Mouse (Mus musculus): ENCODE measurements around the gene Rftn2. TPM values are rescaled to one million over a fixed set of nuclear protein-coding genes. Genes with fewer than 3 reads are reported as not detected.

Gene Rftn2
- polyA plus RNA-seq, 1 experiment = not detected

DNA sequence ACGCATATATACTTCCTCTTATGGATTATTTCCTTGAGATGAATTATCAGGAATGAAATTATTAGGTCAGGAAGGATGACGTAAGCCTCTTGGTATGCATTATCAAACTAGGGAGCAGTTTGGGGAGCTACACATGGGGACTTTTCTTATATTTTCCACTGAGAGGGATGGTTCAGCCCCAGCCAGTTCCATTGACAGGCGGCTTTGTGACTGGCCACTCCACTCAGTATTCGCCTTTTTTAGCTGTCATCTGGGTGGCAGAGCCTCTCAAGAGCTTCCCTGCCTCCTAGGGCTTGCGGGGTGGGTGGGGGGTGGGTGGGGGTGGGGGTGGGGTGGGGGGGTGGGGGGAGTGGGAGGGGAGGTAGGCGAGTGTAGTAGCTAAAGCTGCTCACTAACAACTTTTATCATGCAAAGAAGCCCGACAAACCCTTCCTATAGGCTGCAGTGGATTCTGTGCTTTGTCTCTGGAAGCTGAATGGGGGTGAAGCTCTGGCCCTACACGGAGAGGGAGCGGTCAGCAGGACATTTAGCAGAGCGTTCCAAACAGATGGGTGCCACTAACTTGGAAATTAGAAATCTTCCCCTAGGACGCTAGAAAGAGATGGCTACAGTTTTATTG is 39.9 kb downstream of the Rftn2 start:
- Histone ChIP-seq H3K4me1 (ENCODE audit: control insufficient read depth) (no peaks in the 10 kb centered on the region), H3K9me3 (ENCODE audit: control insufficient read depth, low read length) (no peaks in the 10 kb centered on the region), H3K36me3 (ENCODE audit: control insufficient read depth) (no peaks in the 10 kb centered on the region), H3K27me3 (ENCODE audit: control insufficient read depth) (no peaks in the 10 kb centered on the region), H3K4me3 (replicated peaks) (no peak overlapping the region)
- TF ChIP-seq TAL1 (IDR thresholded peaks at IDR 0.05; ENCODE audit: low read length) (no peak), GATA1 (IDR thresholded peaks at IDR 0.05; ENCODE audit: low read length) (no peak)

DNA sequence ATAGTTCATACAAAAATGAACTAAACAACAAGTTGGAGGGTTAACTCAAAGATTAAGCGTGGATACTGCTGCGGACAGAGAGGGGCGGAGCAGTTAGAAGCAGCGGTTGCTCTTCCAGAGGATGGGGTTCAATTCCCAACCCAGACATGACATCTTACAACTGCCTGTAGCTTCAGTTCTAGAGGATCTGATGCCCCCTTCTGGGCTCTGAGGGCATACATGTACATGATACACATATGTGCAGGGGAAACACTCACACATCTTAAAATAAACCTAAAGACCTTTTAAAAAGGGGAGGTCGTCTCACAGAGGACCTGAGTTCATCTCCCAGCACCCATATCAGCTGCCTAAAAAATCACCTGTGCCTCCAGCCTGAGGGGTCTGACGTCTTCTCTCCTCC is 40.9 kb downstream of the Rftn2 start:
- Histone ChIP-seq H3K36me3 (ENCODE audit: control insufficient read depth) (no peaks in the 10 kb centered on the region), H3K9me3 (ENCODE audit: control insufficient read depth, low read length) (no peaks in the 10 kb centered on the region), H3K4me3 (replicated peaks) (no peak overlapping the region), H3K4me1 (ENCODE audit: control insufficient read depth) (no peaks in the 10 kb centered on the region), H3K27me3 (ENCODE audit: control insufficient read depth) (no peaks in the 10 kb centered on the region)
- TF ChIP-seq GATA1 (IDR thresholded peaks at IDR 0.05; ENCODE audit: low read length) (no peak), TAL1 (IDR thresholded peaks at IDR 0.05; ENCODE audit: low read length) (no peak)

GRCm38 (mm10) chr1:55182392-55182791 is 44.2 kb downstream of the Rftn2 start:
- Histone ChIP-seq H3K36me3 (ENCODE audit: control insufficient read depth) (no peaks in the 10 kb centered on the region), H3K9me3 (ENCODE audit: control insufficient read depth, low read length) (peaks cover 2% of the 10 kb centered on the region; the same call in 1 of the 2 replicates), H3K4me1 (ENCODE audit: control insufficient read depth) (no peaks in the 10 kb centered on the region), H3K4me3 (replicated peaks) (no peak overlapping the region), H3K27me3 (ENCODE audit: control insufficient read depth) (no peaks in the 10 kb centered on the region)
- TF ChIP-seq GATA1 (IDR thresholded peaks at IDR 0.05; ENCODE audit: low read length) (no peak), TAL1 (IDR thresholded peaks at IDR 0.05; ENCODE audit: low read length) (no peak)

DNA sequence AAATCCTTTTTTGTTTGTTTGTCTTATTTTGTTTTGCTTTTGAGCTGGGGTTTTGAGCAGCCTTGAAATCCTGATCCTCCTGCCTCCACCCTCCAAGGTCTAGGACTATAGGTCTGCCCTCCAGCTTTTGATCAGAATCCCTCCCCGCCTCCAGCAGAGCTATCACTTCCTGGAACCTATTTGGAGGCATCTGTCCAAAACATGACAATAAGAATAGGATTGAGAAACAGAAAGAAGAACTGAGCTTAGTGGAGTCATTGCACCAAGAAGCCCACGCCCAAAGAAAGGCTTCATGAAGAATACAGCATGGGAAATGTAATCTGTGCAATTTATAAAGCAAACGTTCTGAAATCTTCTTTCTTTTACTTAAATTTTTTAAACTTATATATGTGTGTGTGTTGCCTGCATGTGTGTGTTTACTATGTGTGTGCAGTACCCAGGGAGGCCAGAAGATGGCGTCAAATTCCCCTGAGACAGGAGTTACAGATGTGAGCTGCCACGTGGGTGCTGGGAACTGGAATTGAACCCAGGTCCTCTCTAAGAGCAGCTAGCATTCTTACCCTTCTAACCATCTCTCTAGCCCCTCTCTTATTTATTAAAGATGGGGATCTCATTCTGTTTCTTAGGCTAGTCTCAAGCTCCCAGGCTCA is 46.5 kb downstream of the Rftn2 start:
- Histone ChIP-seq H3K9me3 (ENCODE audit: control insufficient read depth, low read length) (peaks cover 2% of the 10 kb centered on the region; the same call in 1 of the 2 replicates), H3K36me3 (ENCODE audit: control insufficient read depth) (no peaks in the 10 kb centered on the region), H3K27me3 (ENCODE audit: control insufficient read depth) (no peaks in the 10 kb centered on the region), H3K4me1 (ENCODE audit: control insufficient read depth) (no peaks in the 10 kb centered on the region), H3K4me3 (replicated peaks) (no peak overlapping the region)
- TF ChIP-seq TAL1 (IDR thresholded peaks at IDR 0.05; ENCODE audit: low read length) = no peak
- no peak for TF ChIP-seq GATA1 (IDR thresholded peaks at IDR 0.05; ENCODE audit: low read length)

DNA sequence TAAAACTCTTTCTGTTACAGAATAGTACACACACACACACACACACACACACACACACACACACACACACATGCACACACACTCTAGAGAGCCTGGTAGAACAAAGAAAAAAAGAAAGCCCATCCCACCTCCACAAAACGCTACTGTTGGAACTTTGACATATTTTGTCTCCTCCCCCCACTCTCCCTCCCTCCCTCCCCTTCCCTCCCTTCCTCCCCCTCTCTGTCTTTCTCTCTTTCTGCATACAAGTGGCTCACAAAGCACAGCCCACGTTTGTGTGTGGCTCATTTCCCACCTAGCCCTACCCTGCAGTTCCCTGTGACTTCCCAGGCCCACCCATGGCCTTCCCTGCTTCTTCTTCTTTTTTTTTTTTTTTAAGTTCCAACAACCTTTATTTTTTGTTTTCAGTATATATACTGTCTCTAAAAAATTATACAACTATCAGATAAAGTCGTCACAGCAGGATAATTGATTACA is 52.0 kb downstream of the Rftn2 start:
- Histone ChIP-seq H3K36me3 (ENCODE audit: control insufficient read depth) (no peaks in the 10 kb centered on the region), H3K9me3 (ENCODE audit: control insufficient read depth, low read length) (peaks cover 2% of the 10 kb centered on the region; the same call in 1 of the 2 replicates), H3K4me1 (ENCODE audit: control insufficient read depth) (no peaks in the 10 kb centered on the region), H3K27me3 (ENCODE audit: control insufficient read depth) (no peaks in the 10 kb centered on the region), H3K4me3 (replicated peaks) (no peak overlapping the region)
- TF ChIP-seq TAL1 (IDR thresholded peaks at IDR 0.05; ENCODE audit: low read length) (no peak), GATA1 (IDR thresholded peaks at IDR 0.05; ENCODE audit: low read length) (no peak)

GRCm38 (mm10) chr1:55173720-55174557 is 52.6 kb downstream of the Rftn2 start:
- no peak overlapping the region for H3K4me3 ChIP-seq (replicated peaks)
- H3K4me1 ChIP-seq (ENCODE audit: control insufficient read depth) = no peaks in the 10 kb centered on the region
- no peaks in the 10 kb centered on the region for H3K36me3 ChIP-seq (ENCODE audit: control insufficient read depth)
- H3K9me3 ChIP-seq (ENCODE audit: control insufficient read depth, low read length) = peaks cover 6% of the 10 kb centered on the region
- no peaks in the 10 kb centered on the region for H3K27me3 ChIP-seq (ENCODE audit: control insufficient read depth)
- TF ChIP-seq TAL1 (IDR thresholded peaks at IDR 0.05; ENCODE audit: low read length) (no peak), GATA1 (IDR thresholded peaks at IDR 0.05; ENCODE audit: low read length) (no peak)

GRCm38 (mm10) chr1:55171361-55172325 is 54.9 kb downstream of the Rftn2 start:
- TF ChIP-seq GATA1 (IDR thresholded peaks at IDR 0.05; ENCODE audit: low read length) (no peak), TAL1 (IDR thresholded peaks at IDR 0.05; ENCODE audit: low read length) (no peak)
- Histone ChIP-seq H3K4me1 (ENCODE audit: control insufficient read depth) (peaks cover 3% of the 10 kb centered on the region), H3K27me3 (ENCODE audit: control insufficient read depth) (no peaks in the 10 kb centered on the region), H3K4me3 (replicated peaks) (no peak overlapping the region), H3K9me3 (ENCODE audit: control insufficient read depth, low read length) (peaks cover 6% of the 10 kb centered on the region), H3K36me3 (ENCODE audit: control insufficient read depth) (no peaks in the 10 kb centered on the region)

DNA sequence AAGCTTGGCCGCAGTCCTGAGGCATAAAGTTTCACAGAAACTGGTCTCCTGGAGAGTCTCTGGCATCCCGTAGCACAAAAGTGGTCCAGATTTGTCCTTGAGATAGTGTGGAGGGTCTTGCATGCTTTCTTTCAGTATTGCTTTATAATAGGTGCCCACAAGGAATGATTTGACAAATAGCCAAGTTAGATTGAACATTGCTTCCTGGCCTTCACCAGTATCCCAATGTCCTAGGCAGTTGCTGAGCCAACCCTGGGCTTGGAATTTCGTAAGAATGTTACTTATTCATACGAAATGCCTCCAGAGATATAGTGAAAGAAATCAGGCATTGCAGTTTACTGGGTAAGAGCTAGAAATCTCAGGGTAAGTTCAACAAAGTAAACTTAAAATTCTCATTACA is 58.0 kb downstream of the Rftn2 start:
- Histone ChIP-seq H3K36me3 (ENCODE audit: control insufficient read depth) (no peaks in the 10 kb centered on the region), H3K4me1 (ENCODE audit: control insufficient read depth) (peaks cover 3% of the 10 kb centered on the region), H3K9me3 (ENCODE audit: control insufficient read depth, low read length) (peaks cover 6% of the 10 kb centered on the region), H3K4me3 (replicated peaks) (no peak overlapping the region), H3K27me3 (ENCODE audit: control insufficient read depth) (no peaks in the 10 kb centered on the region)
- TF ChIP-seq TAL1 (IDR thresholded peaks at IDR 0.05; ENCODE audit: low read length) (no peak), GATA1 (IDR thresholded peaks at IDR 0.05; ENCODE audit: low read length) (no peak)

Data from erythroblast, embryonic 14.5 days (primary cell).